Comparison of ENCODE assay signal across 9 mouse cellular contexts in genomic region chr5:124028680-124029079, GRCm38 (mm10). TPM values are rescaled to one million over a fixed set of nuclear protein-coding genes. Genes with fewer than 3 reads are reported as not detected.
DNase-seq lines count a peak whose midpoint lies in the region; ATAC-seq lines count a peak whose summit lies in the region.
"Had no signal": no experiment of that assay in that cellular context is flagged by ENCODE, and none has a peak within 500 bp of the region (broad histone marks: within the 10 kb centered on the region; RNA-seq: fewer than 3 reads in every experiment).

No protein-coding gene starts in this region.

- ATAC-seq in liver, embryonic 11.5 days (replicated peaks; ENCODE audit: low FRiP score): no peak
- no peak for ATAC-seq in embryonic facial prominence, embryonic 15.5 days (ENCODE audit: insufficient number of reproducible peaks, low FRiP score, low TSS enrichment, low read depth)
- ATAC-seq in hindbrain, embryonic 12.5 days (ENCODE audit: low FRiP score): no peak
- ATAC-seq in erythroid progenitor cell, adult 5-6 weeks (replicated peaks; ENCODE audit: low FRiP score, poor library complexity, severe bottlenecking): no peak

- H3K36me3 ChIP-seq in liver, embryonic 11.5 days (ENCODE audit: control insufficient read depth, insufficient read depth, low read length): peaks cover 9% of the 10 kb centered on the region; the same call in 1 of the 2 replicates
- H3K36me3 ChIP-seq in embryonic facial prominence, embryonic 15.5 days: no peaks in the 10 kb centered on the region
- H3K36me3 ChIP-seq in hindbrain, embryonic 12.5 days: 0 out of 2 replicates have a peak, but pooled peaks cover 9% of the 10 kb centered on the region

- H3K27me3 ChIP-seq in liver, embryonic 11.5 days (replicated peaks; ENCODE audit: control insufficient read depth, insufficient read depth, low read length): no peaks in the 10 kb centered on the region
- H3K27me3 ChIP-seq in embryonic facial prominence, embryonic 15.5 days: no peaks in the 10 kb centered on the region
- no peaks in the 10 kb centered on the region for H3K27me3 ChIP-seq in hindbrain, embryonic 12.5 days

- H3K27ac ChIP-seq in liver, embryonic 11.5 days (ENCODE audit: low read depth, low read length): peak overlapping the region; percentile 5; the same call in 1 of the 2 replicates
- 0 out of 2 replicates have a peak overlapping the region, but pooled peaks have one; percentile 9 for H3K27ac ChIP-seq in embryonic facial prominence, embryonic 15.5 days (replicated peaks)
- H3K27ac ChIP-seq in hindbrain, embryonic 12.5 days: peak overlapping the region; percentile 44

- H3K4me2 ChIP-seq in liver, embryonic 11.5 days: peak overlapping the region; percentile 46
- no peak overlapping the region for H3K4me2 ChIP-seq in embryonic facial prominence, embryonic 15.5 days (replicated peaks)
- peak overlapping the region; percentile 30 for H3K4me2 ChIP-seq in hindbrain, embryonic 12.5 days (replicated peaks)

- H3K9ac ChIP-seq in liver, embryonic 11.5 days (ENCODE audit: low read depth, low read length): peak overlapping the region; percentile 49
- H3K9ac ChIP-seq in embryonic facial prominence, embryonic 15.5 days: no peak overlapping the region
- no peak overlapping the region; the same call in 1 of the 2 replicates for H3K9ac ChIP-seq in hindbrain, embryonic 12.5 days

- no peak overlapping the region for H3K4me3 ChIP-seq in liver, embryonic 11.5 days (ENCODE audit: low read depth, low read length)
- no peak overlapping the region for H3K4me3 ChIP-seq in embryonic facial prominence, embryonic 15.5 days (replicated peaks)
- H3K4me3 ChIP-seq in hindbrain, embryonic 12.5 days: no peak overlapping the region
- H3K4me3 ChIP-seq: myocyte had no signal

- no peaks in the 10 kb centered on the region for H3K9me3 ChIP-seq in liver, embryonic 11.5 days (ENCODE audit: control insufficient read depth, low read length)
- H3K9me3 ChIP-seq in embryonic facial prominence, embryonic 15.5 days (replicated peaks): no peaks in the 10 kb centered on the region
- H3K9me3 ChIP-seq in hindbrain, embryonic 12.5 days (replicated peaks): no peaks in the 10 kb centered on the region

- no peak for DNase-seq in liver, embryonic 11.5 days (ENCODE audit: low spot score)
- DNase-seq in liver: no peak
- peak; percentile 75 for DNase-seq in naive thymus-derived CD4-positive, alpha-beta T cell, adult 2 months (ENCODE audit: low read depth)
- no peak for DNase-seq in cerebellum, adult 11 months
- no peak for DNase-seq in kidney, adult 18-20 months

- H3K4me1 ChIP-seq in liver, embryonic 11.5 days (replicated peaks; ENCODE audit: control insufficient read depth, insufficient read depth, low read length): peaks cover 67% of the 10 kb centered on the region
- H3K4me1 ChIP-seq in embryonic facial prominence, embryonic 15.5 days: peaks cover 55% of the 10 kb centered on the region
- H3K4me1 ChIP-seq in hindbrain, embryonic 12.5 days: peaks cover 66% of the 10 kb centered on the region

- WGBS in liver, embryonic 11.5 days: 49% methylated on average over 7 of the region's 7 CpGs
- WGBS in embryonic facial prominence, embryonic 15.5 days: 47% methylated on average over 7 of the region's 7 CpGs
- 70% methylated on average over 7 of the region's 7 CpGs for WGBS in hindbrain, embryonic 12.5 days

RNA-seq across cellular contexts. Expression of gene Vps37b, which starts 3.4 kb away (rescaled TPM):
- polyA plus RNA-seq in liver, embryonic 11.5 days (2014; fragmentation: Nextera tagmentation; extraction: Ambion mirVana): 31.3 TPM in 2 replicates
- polyA plus RNA-seq in embryonic facial prominence, embryonic 15.5 days (2015; fragmentation: Nextera tagmentation; extraction: Ambion mirVana): 37.7 and 39.1 TPM in 2 replicates
- polyA plus RNA-seq in hindbrain, embryonic 12.5 days (2016; fragmentation: Nextera tagmentation; extraction: Ambion mirVana): 70.8 and 78.6 TPM in 2 replicates
- total RNA-seq in erythroid progenitor cell, adult 5-6 weeks (2015; ENCODE audit: low replicate concordance): 15.5 TPM in 2 replicates
- total RNA-seq in erythroid progenitor cell, adult 5-6 weeks (2017; ENCODE audit: low replicate concordance): 7.3 and 9.6 TPM in 2 replicates

RNA-seq across cellular contexts. Expression of gene Hip1r, which starts 55.3 kb away (rescaled TPM):
- 20.2 and 20.6 TPM in 2 replicates for polyA plus RNA-seq in liver, embryonic 11.5 days (2014; fragmentation: Nextera tagmentation; extraction: Ambion mirVana)
- 14.2 and 16.1 TPM in 2 replicates for polyA plus RNA-seq in embryonic facial prominence, embryonic 15.5 days (2015; fragmentation: Nextera tagmentation; extraction: Ambion mirVana)
- 14.4 and 20.4 TPM in 2 replicates for polyA plus RNA-seq in hindbrain, embryonic 12.5 days (2016; fragmentation: Nextera tagmentation; extraction: Ambion mirVana)
- 0.84 and 2.2 TPM in 2 replicates for total RNA-seq in erythroid progenitor cell, adult 5-6 weeks (2015; ENCODE audit: low replicate concordance)
- total RNA-seq in erythroid progenitor cell, adult 5-6 weeks (2017; ENCODE audit: low replicate concordance): 8.2 and 18.2 TPM in 2 replicates
